Mouse (Mus musculus): ENCODE results near the gene Gm21822.
"Not testable (repeated sequence)": the region's sequence is repeated elsewhere in the genome, so short reads cannot be mapped to it uniquely, and the experiment has no call there.

Gm21822 gene

DNA sequence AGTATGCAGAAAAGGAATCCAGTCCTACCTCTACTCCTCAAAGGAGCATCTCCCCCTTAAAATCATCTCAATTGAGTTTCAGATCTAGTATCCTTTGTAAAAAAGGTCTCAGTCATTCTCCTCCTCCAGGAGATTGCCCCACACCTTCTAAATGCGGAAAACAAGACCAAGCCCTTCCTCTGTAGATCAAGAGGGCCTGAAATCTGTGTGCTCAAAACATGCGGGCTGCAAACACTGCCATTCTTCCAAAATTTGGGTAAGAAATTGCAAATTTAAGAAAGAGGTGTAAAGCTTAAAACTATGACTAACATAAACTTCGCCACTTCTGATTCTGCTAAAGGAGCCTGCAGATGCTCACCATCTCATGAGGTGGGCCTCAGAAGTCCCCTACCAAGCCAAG is at the start of gene Gm21822:
Gene Gm21822 (plus strand): TSS at position 301 of the 400 bp plus-strand sequence.
- not testable (repeated sequence) for DNase-seq (ENCODE audit: low spot score)
